Comparison of ENCODE assay signal across 20 mouse cellular contexts in the genomic region with DNA sequence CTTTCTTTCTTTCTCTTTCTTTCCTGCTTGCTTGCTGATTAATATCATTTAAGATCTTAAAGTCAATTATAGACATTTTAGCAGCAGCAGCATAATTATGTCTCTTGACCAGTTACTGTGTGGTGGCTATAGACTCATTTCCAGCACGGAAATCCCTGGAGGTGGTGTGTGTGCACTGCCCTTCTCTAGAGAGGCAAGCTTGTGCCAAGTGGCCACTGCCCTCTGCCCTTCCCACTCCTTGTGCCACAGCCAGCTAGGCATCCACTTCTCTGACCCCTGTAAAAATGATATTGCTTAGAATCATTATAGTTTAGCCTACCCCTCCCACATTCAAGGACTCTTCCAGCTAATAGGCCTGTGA.
DNase-seq lines count a peak whose midpoint lies in the region; ATAC-seq lines count a peak whose summit lies in the region.
"Had no signal": no experiment of that assay in that cellular context is flagged by ENCODE, and none has a peak within 500 bp of the region (broad histone marks: within the 10 kb centered on the region; RNA-seq: fewer than 3 reads in every experiment).

No protein-coding gene starts in this region.

- no peaks in the 10 kb centered on the region for H3K27me3 ChIP-seq in hindbrain, embryonic 13.5 days
- H3K27me3 ChIP-seq in hindbrain, embryonic 11.5 days (ENCODE audit: control insufficient read depth, insufficient read depth, low read length): no peaks in the 10 kb centered on the region
- H3K27me3 ChIP-seq in midbrain, embryonic 12.5 days: no peaks in the 10 kb centered on the region
- H3K27me3 ChIP-seq in midbrain, embryonic 16.5 days (ENCODE audit: control insufficient read depth, insufficient read depth, low read depth, low read length): no peaks in the 10 kb centered on the region
- H3K27me3 ChIP-seq: intestine, embryonic 15.5 days; limb, embryonic 12.5 days; liver, embryonic 12.5 days had no signal

- peak; percentile 45 for DNase-seq in adrenal gland, postnatal 10 days
- no peak for DNase-seq in adrenal gland, postnatal 25 days
- DNase-seq in hindbrain, embryonic 11.5 days (ENCODE audit: low spot score): no peak
- DNase-seq: cerebellum, adult 8-10 months; heart, adult 18-20 months; heart, postnatal 36 days; kidney, adult 9 months; right cerebral cortex, postnatal 14 days; spleen, adult 18-20 months; thymus, postnatal 25 days had no signal

- H3K4me1 ChIP-seq in hindbrain, embryonic 13.5 days (replicated peaks): peaks cover 13% of the 10 kb centered on the region
- H3K4me1 ChIP-seq in hindbrain, embryonic 11.5 days (replicated peaks; ENCODE audit: control insufficient read depth, insufficient read depth, low read length): no peaks in the 10 kb centered on the region
- H3K4me1 ChIP-seq in midbrain, embryonic 12.5 days: no peaks in the 10 kb centered on the region
- H3K4me1 ChIP-seq in midbrain, embryonic 16.5 days (ENCODE audit: control insufficient read depth, insufficient read depth, low read length): no peaks in the 10 kb centered on the region
- H3K4me1 ChIP-seq: embryonic facial prominence, embryonic 10.5 days; intestine, embryonic 15.5 days; limb, embryonic 12.5 days; liver, embryonic 12.5 days had no signal

- no peak overlapping the region for H3K4me3 ChIP-seq in hindbrain, embryonic 13.5 days
- H3K4me3 ChIP-seq in hindbrain, embryonic 11.5 days (ENCODE audit: low read depth, low read length): no peak overlapping the region
- no peak overlapping the region for H3K4me3 ChIP-seq in midbrain, embryonic 12.5 days
- no peak overlapping the region for H3K4me3 ChIP-seq in midbrain, embryonic 16.5 days (ENCODE audit: low read depth, low read length)
- H3K4me3 ChIP-seq: embryonic facial prominence, embryonic 10.5 days; intestine, embryonic 15.5 days; limb, embryonic 12.5 days; liver, embryonic 12.5 days had no signal

- no peak overlapping the region for H3K4me2 ChIP-seq in hindbrain, embryonic 13.5 days
- no peak overlapping the region for H3K4me2 ChIP-seq in hindbrain, embryonic 11.5 days (replicated peaks; ENCODE audit: low read depth, low read length)
- no peak overlapping the region for H3K4me2 ChIP-seq in midbrain, embryonic 12.5 days (replicated peaks)
- H3K4me2 ChIP-seq in midbrain, embryonic 16.5 days (ENCODE audit: low read length): no peak overlapping the region
- H3K4me2 ChIP-seq: intestine, embryonic 15.5 days; limb, embryonic 12.5 days; liver, embryonic 12.5 days; lung, embryonic 14.5 days had no signal

- WGBS in hindbrain, embryonic 13.5 days: 81% methylated on average over 1 of the region's 1 CpGs
- 91% methylated on average over 1 of the region's 1 CpGs for WGBS in hindbrain, embryonic 11.5 days
- 71% methylated on average over 1 of the region's 1 CpGs for WGBS in midbrain, embryonic 12.5 days
- WGBS in midbrain, embryonic 16.5 days: 65% methylated on average over 1 of the region's 1 CpGs

- no peak; the same call in 1 of the 2 replicates for ATAC-seq in hindbrain, embryonic 13.5 days (ENCODE audit: low FRiP score)
- no peak for ATAC-seq in hindbrain, embryonic 11.5 days (ENCODE audit: low FRiP score)
- peak; percentile 27; the same call in 1 of the 2 replicates for ATAC-seq in midbrain, embryonic 12.5 days (ENCODE audit: low FRiP score, low read depth)
- no peak for ATAC-seq in midbrain, embryonic 16.5 days
- ATAC-seq in erythroblast, adult 5-6 weeks (replicated peaks; ENCODE audit: low FRiP score, poor library complexity, severe bottlenecking): no peak
- ATAC-seq: CD4-positive, CD25-positive, alpha-beta regulatory T cell, adult 4 months; intestine, embryonic 15.5 days; liver, embryonic 12.5 days had no signal

- H3K36me3 ChIP-seq in hindbrain, embryonic 13.5 days: no peaks in the 10 kb centered on the region
- no peaks in the 10 kb centered on the region for H3K36me3 ChIP-seq in hindbrain, embryonic 11.5 days (ENCODE audit: control insufficient read depth, insufficient read depth, low read length)
- H3K36me3 ChIP-seq in midbrain, embryonic 12.5 days: no peaks in the 10 kb centered on the region
- no peaks in the 10 kb centered on the region for H3K36me3 ChIP-seq in midbrain, embryonic 16.5 days (ENCODE audit: control insufficient read depth, insufficient read depth, low read length)
- H3K36me3 ChIP-seq: embryonic facial prominence, embryonic 10.5 days; intestine, embryonic 15.5 days; limb, embryonic 12.5 days; liver, embryonic 12.5 days had no signal

- H3K9ac ChIP-seq in hindbrain, embryonic 13.5 days: no peak overlapping the region
- H3K9ac ChIP-seq in hindbrain, embryonic 11.5 days (ENCODE audit: low read depth, low read length): no peak overlapping the region
- no peak overlapping the region for H3K9ac ChIP-seq in midbrain, embryonic 12.5 days (replicated peaks)
- no peak overlapping the region for H3K9ac ChIP-seq in midbrain, embryonic 16.5 days (ENCODE audit: low read depth, low read length)
- H3K9ac ChIP-seq: intestine, embryonic 15.5 days; limb, embryonic 12.5 days; liver, embryonic 12.5 days; lung, embryonic 14.5 days had no signal

- no peaks in the 10 kb centered on the region for H3K9me3 ChIP-seq in hindbrain, embryonic 13.5 days
- H3K9me3 ChIP-seq in hindbrain, embryonic 11.5 days (ENCODE audit: control insufficient read depth, low read length): no peaks in the 10 kb centered on the region
- H3K9me3 ChIP-seq in midbrain, embryonic 12.5 days: no peaks in the 10 kb centered on the region
- H3K9me3 ChIP-seq in midbrain, embryonic 16.5 days (replicated peaks; ENCODE audit: control insufficient read depth, low read length, poor library complexity, severe bottlenecking): no peaks in the 10 kb centered on the region
- H3K9me3 ChIP-seq: embryonic facial prominence, embryonic 10.5 days; intestine, embryonic 15.5 days; limb, embryonic 12.5 days; liver, embryonic 12.5 days had no signal

- H3K27ac ChIP-seq in hindbrain, embryonic 13.5 days: peak overlapping the region; percentile 26; the same call in 1 of the 2 replicates
- H3K27ac ChIP-seq in hindbrain, embryonic 11.5 days (ENCODE audit: low read depth, low read length): no peak overlapping the region
- no peak overlapping the region for H3K27ac ChIP-seq in midbrain, embryonic 12.5 days (replicated peaks)
- H3K27ac ChIP-seq in midbrain, embryonic 16.5 days (ENCODE audit: low read length): no peak overlapping the region
- H3K27ac ChIP-seq: embryonic facial prominence, embryonic 10.5 days; intestine, embryonic 15.5 days; limb, embryonic 12.5 days; liver, embryonic 12.5 days had no signal
